Mouse (Mus musculus) intestine, embryonic 15.5 days (tissue): Measurements from ENCODE around the gene Rangap1. TPM values are rescaled to one million over a fixed set of nuclear protein-coding genes. Genes with fewer than 3 reads are reported as not detected.
"Not testable (repeated sequence)": the region's sequence is repeated elsewhere in the genome, so short reads cannot be mapped to it uniquely, and the experiment has no call there.

Experiments
- ATAC-seq: fragments of 200-750 bp; cut with Nextera tagmentation; 2 replicates; pipeline ENCODE4 v1.8.0; 2017; ENCODE audit warnings: moderate TSS enrichment, moderate library complexity
- H3K27ac ChIP-seq: fragments of 300-500 bp; sonication (generic); 2 replicates; pipeline ENCODE4 v1.5.1; 2015; ENCODE audit warnings: mild to moderate bottlenecking, inconsistent platforms
- H3K27me3 ChIP-seq: fragments of 300-500 bp; sonication (generic); replicated peaks from 2 replicates; pipeline ENCODE4 v1.6.1; 2015; ENCODE audit warnings: inconsistent platforms
- H3K36me3 ChIP-seq: fragments of 300-500 bp; sonication (generic); 2 replicates; pipeline ENCODE4 v1.6.1; 2015; ENCODE audit warnings: inconsistent platforms
- H3K4me1 ChIP-seq: fragments of 300-500 bp; sonication (generic); replicated peaks from 2 replicates; pipeline ENCODE4 v1.6.1; 2015; ENCODE audit warnings: inconsistent platforms
- H3K4me2 ChIP-seq: fragments of 300-500 bp; sonication (generic); replicated peaks from 2 replicates; pipeline ENCODE4 v1.6.1; 2015; ENCODE audit warnings: mild to moderate bottlenecking, inconsistent platforms
- H3K4me3 ChIP-seq: fragments of 300-500 bp; sonication (generic); replicated peaks from 2 replicates; pipeline ENCODE4 v1.5.1; 2015; ENCODE audit warnings: inconsistent platforms
- H3K9ac ChIP-seq: fragments of 300-500 bp; sonication (generic); 2 replicates; pipeline ENCODE4 v1.6.1; 2015; ENCODE audit warnings: inconsistent platforms
- H3K9me3 ChIP-seq: fragments of 300-500 bp; sonication (generic); 2 replicates; pipeline ENCODE4 v1.6.1; 2016; ENCODE audit warnings: inconsistent platforms
- WGBS: fragments of 180-500 bp; shearing (Covaris S2); methylation state at CpG from one replicate; pipeline ENCODE4 v1.1.7; 2015; 5-methylcytosine and 5-hydroxymethylcytosine counted together
- polyA plus RNA-seq: library from polyadenylated mRNA; unstranded; fragments of >200 nt; fragmentation: Nextera tagmentation; extraction: Ambion mirVana; gene quantifications from 2 replicates; pipeline ENCODE4 v1.2.1, GENCODE M21; 2015

Rangap1 gene
- polyA plus RNA-seq, 1 experiment from 2014 or later, result 95.0 TPM

DNA sequence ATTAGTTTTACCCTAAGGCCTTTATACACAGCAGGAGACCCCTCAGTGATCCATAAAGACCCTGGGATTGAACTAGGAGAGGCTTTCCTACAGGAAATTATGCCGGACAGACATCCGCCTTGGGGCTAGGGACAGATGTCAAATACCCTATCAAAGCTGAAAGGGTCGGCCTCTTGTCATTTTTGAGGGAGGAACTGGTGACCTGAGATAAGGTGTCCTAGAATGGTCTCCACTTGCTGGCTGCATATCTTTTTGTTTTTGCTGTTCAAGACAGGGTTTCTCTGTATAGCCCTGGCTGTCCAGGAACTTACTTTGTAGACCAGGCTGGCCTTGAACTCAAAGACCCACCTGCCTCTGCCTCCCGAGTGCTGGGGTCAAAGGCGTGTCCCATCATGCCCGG is 19.2 kb upstream of the Rangap1 start:
- Histone ChIP-seq H3K4me1 (0 out of 2 replicates have a peak, but pooled peaks cover 5% of the 10 kb centered on the region), H3K9ac (no peak overlapping the region), H3K4me2 (no peak overlapping the region), H3K27me3 (no peaks in the 10 kb centered on the region), H3K27ac (no peak overlapping the region), H3K36me3 (0 out of 2 replicates have a peak, but pooled peaks cover 7% of the 10 kb centered on the region), H3K9me3 (no peaks in the 10 kb centered on the region), H3K4me3 (no peak overlapping the region)
- no peak for ATAC-seq
- WGBS, result 93% methylated on average over 6 of the region's 6 CpGs

GRCm38 (mm10) chr15:81761959-81762358 is 16.6 kb upstream of the Rangap1 start:
- no peak overlapping the region for H3K27ac ChIP-seq
- 0 out of 2 replicates have a peak, but pooled peaks cover 3% of the 10 kb centered on the region for H3K36me3 ChIP-seq
- H3K27me3 ChIP-seq, result no peaks in the 10 kb centered on the region
- no peak for ATAC-seq
- H3K9ac ChIP-seq, result no peak overlapping the region
- no peak overlapping the region for H3K4me3 ChIP-seq
- no peaks in the 10 kb centered on the region for H3K9me3 ChIP-seq
- 94% methylated on average over 3 of the region's 3 CpGs for WGBS
- 0 out of 2 replicates have a peak, but pooled peaks cover 5% of the 10 kb centered on the region for H3K4me1 ChIP-seq
- H3K4me2 ChIP-seq, result no peak overlapping the region

DNA sequence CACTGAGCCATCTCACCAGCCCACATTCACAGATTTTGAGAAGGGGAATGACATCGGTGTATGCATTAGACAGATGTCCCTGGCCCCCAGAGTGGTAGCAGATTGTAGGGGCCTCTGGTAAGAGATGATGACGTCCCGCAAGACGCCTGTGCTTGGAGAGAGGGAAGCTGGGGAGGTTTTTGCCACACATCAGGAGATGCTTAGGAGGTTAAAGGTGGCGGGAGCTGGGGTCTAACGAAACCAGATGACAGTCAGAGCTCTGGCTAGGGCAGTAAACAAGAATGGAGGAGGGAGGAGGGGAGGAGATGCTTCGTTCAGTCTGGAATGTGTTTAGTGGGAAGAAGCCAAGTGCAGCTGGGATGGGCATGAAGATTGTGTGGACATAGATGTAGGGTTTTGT is 16.1 kb upstream of the Rangap1 start:
- Histone ChIP-seq H3K4me2 (no peak overlapping the region), H3K9ac (no peak overlapping the region), H3K4me1 (0 out of 2 replicates have a peak, but pooled peaks cover 5% of the 10 kb centered on the region), H3K27ac (no peak overlapping the region), H3K27me3 (no peaks in the 10 kb centered on the region), H3K4me3 (no peak overlapping the region), H3K36me3 (0 out of 2 replicates have a peak, but pooled peaks cover 3% of the 10 kb centered on the region), H3K9me3 (no peaks in the 10 kb centered on the region)
- ATAC-seq, result no peak
- WGBS, result 87% methylated on average over 7 of the region's 7 CpGs

DNA sequence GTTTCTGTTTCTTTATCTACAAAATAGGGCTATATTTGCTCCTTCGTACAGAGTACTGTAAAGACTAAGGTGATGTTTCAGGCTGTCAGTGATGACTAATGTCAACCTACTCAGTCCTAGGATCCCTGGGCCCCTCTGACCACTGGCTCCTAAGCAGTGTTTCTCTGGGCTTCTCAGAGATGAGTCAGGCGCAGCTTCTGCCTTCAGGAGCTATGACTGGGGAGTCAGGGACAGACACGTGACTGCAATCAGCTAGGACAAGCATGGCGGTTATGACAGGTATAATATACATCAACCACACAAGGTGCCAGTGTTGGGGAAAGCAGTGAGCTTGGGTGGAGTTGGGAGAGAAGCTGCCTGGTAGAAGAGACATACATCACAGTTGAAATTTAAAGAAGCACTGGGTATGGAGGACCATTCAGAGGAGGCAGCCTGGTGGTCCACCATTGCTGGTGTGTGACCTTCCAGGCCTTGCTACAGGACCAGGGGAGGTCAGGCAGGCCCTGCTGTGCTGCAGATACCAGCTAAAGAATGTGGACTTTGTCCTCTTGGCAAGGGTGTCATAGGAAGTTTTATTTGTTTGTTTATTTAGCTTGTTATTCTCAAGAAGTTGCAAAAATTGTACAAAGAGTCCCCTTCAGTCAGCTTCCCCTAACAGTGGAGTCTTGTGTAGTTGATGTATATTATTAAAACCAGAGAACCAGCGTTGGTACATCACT is 15.2 kb upstream of the Rangap1 start:
- Histone ChIP-seq H3K27ac (no peak overlapping the region), H3K4me2 (no peak overlapping the region), H3K4me1 (0 out of 2 replicates have a peak, but pooled peaks cover 4% of the 10 kb centered on the region), H3K9me3 (no peaks in the 10 kb centered on the region), H3K36me3 (0 out of 2 replicates have a peak, but pooled peaks cover 3% of the 10 kb centered on the region), H3K4me3 (no peak overlapping the region), H3K27me3 (no peaks in the 10 kb centered on the region), H3K9ac (no peak overlapping the region)
- 84% methylated on average over 5 of the region's 5 CpGs for WGBS
- no peak for ATAC-seq

DNA sequence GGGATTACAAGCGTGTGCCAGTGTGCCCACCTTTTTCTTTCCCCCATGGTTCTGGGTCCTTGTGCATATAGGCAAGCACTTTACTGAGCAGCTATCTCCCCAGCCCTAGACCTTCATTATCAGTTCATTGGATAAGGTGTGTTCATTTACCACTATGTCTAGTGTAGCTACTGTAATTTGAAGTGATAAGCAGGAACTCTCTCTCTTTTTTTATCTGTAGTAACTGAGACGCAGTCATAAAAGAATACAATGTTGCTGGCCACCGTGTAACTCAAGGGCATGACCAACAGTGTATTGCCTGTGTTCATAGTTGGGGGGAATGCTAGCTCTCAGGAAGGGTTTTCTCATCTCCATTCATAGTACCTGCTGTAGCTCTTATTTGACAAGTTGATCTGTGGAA is 14.2 kb upstream of the Rangap1 start:
- Histone ChIP-seq H3K27ac (no peak overlapping the region), H3K4me3 (no peak overlapping the region), H3K4me1 (0 out of 2 replicates have a peak, but pooled peaks cover 2% of the 10 kb centered on the region), H3K9me3 (no peaks in the 10 kb centered on the region), H3K4me2 (no peak overlapping the region), H3K9ac (no peak overlapping the region), H3K36me3 (0 out of 2 replicates have a peak, but pooled peaks cover 3% of the 10 kb centered on the region), H3K27me3 (no peaks in the 10 kb centered on the region)
- ATAC-seq, result no peak
- WGBS, result 78% methylated on average over 3 of the region's 3 CpGs

DNA sequence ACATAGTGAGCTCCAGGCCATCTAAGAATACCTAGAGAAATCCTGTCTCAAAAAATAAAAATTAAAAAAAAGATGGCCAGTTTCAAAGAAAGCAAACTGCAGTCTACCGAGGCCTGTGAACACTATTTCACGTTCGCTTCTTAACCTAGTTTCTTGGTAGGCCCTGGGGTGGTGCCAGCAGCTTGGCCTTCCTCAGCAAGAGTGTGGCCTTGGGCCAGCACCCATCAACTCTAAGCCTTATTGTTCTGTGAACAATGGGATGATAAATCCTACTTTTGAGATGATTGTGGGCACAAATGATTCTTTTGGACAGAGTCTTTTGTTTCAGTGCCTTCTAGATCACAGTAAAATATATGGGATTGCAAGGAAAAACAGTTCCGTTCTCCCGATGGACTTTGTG is 13.4 kb upstream of the Rangap1 start:
- Histone ChIP-seq H3K4me3 (no peak overlapping the region), H3K4me1 (0 out of 2 replicates have a peak, but pooled peaks cover 2% of the 10 kb centered on the region), H3K36me3 (0 out of 2 replicates have a peak, but pooled peaks cover 3% of the 10 kb centered on the region), H3K4me2 (no peak overlapping the region), H3K27me3 (no peaks in the 10 kb centered on the region), H3K9me3 (no peaks in the 10 kb centered on the region), H3K9ac (no peak overlapping the region), H3K27ac (no peak overlapping the region)
- ATAC-seq, result no peak
- 90% methylated on average over 5 of the region's 5 CpGs for WGBS

- H3K4me3 ChIP-seq, result no peak overlapping the region
- H3K36me3 ChIP-seq, result 0 out of 2 replicates have a peak, but pooled peaks cover 4% of the 10 kb centered on the region
- WGBS, result 93% methylated on average over 9 of the region's 9 CpGs
- peaks cover 4% of the 10 kb centered on the region; the same call in 1 of the 2 replicates for H3K4me1 ChIP-seq
- no peaks in the 10 kb centered on the region for H3K27me3 ChIP-seq
- no peaks in the 10 kb centered on the region for H3K9me3 ChIP-seq
- H3K9ac ChIP-seq, result no peak overlapping the region
- ATAC-seq, result no peak
- no peak overlapping the region for H3K27ac ChIP-seq
- no peak overlapping the region for H3K4me2 ChIP-seq
Measured at GRCm38 (mm10) chr15:81753669-81754068, 8.3 kb upstream of the Rangap1 start.

DNA sequence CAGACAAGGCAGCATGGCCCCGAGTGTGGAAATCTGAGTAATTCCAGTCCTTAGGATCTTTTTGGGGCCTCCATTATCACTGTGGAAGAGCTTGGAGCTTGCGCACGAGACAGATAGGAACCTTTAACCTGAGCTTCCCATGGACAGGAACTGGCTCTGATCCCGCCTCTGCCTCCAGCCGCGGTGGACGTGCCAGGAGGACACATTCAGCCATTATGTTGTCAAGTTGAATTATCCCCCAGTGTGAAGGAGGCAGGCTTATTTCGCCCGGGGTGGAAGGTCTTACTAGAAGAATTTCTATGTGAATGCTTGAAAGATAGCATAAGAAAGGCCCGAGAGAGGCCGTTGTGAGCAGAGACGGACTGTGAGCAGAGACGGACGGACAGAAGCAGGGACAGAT is 4.4 kb upstream of the Rangap1 start:
- no peak for ATAC-seq

GRCm38 (mm10) chr15:81745601-81746114 is 328 bp upstream of the Rangap1 start:
- Histone ChIP-seq H3K4me2 (peak overlapping the region; percentile 89), H3K36me3 (no peaks in the 10 kb centered on the region), H3K9me3 (no peaks in the 10 kb centered on the region), H3K27me3 (no peaks in the 10 kb centered on the region), H3K4me3 (peak overlapping the region; percentile 93), H3K4me1 (peaks cover 10% of the 10 kb centered on the region), H3K27ac (peak overlapping the region; percentile 92), H3K9ac (peak overlapping the region; percentile 94)
- peak; percentile 70 for ATAC-seq
- WGBS, result 1% methylated on average over 33 of the region's 33 CpGs

More for the DNA sequence above, 4.4 kb upstream of the Rangap1 start:
- Histone ChIP-seq H3K27me3 (no peaks in the 10 kb centered on the region), H3K9ac (no peak overlapping the region), H3K27ac (no peak overlapping the region), H3K36me3 (0 out of 2 replicates have a peak, but pooled peaks cover 4% of the 10 kb centered on the region), H3K4me3 (no peak overlapping the region), H3K9me3 (no peaks in the 10 kb centered on the region), H3K4me2 (no peak overlapping the region), H3K4me1 (peaks cover 7% of the 10 kb centered on the region; the same call in 1 of the 2 replicates)
- 56% methylated on average over 14 of the region's 14 CpGs for WGBS

DNA sequence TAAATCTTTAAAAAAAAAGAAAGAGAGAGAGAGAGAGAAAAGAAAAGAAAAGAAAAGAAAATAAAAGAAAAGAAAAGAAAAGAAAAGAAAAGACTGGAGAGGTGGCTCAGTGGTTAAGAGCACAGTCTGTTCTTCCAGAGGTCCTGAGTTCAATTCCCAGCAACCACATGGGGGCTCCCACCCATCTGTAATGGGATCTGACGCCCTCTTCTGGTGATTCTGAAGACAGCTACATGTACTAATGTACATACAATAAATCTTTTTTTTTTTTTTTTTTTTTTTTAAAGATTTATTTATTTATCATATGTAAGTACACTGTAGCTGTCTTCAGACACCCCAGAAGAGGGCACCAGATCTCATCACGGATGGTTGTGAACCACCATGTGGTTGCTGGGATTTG is 3.0 kb downstream of the Rangap1 start:
- not testable (repeated sequence) for H3K9me3 ChIP-seq, H3K27me3 ChIP-seq, H3K36me3 ChIP-seq, ATAC-seq, H3K27ac ChIP-seq, H3K4me1 ChIP-seq, H3K4me3 ChIP-seq, H3K9ac ChIP-seq, H3K4me2 ChIP-seq
- 28% methylated on average over 2 of the region's 2 CpGs for WGBS

- Histone ChIP-seq H3K9ac (no peak overlapping the region), H3K4me3 (no peak overlapping the region), H3K9me3 (no peaks in the 10 kb centered on the region), H3K36me3 (no peaks in the 10 kb centered on the region), H3K4me1 (peaks cover 3% of the 10 kb centered on the region; the same call in 1 of the 2 replicates), H3K27me3 (no peaks in the 10 kb centered on the region), H3K27ac (no peak overlapping the region), H3K4me2 (no peak overlapping the region)
- WGBS, result 9% methylated on average over 2 of the region's 2 CpGs
- ATAC-seq, result no peak
Measured at GRCm38 (mm10) chr15:81739924-81740323, 5.4 kb downstream of the Rangap1 start.

DNA sequence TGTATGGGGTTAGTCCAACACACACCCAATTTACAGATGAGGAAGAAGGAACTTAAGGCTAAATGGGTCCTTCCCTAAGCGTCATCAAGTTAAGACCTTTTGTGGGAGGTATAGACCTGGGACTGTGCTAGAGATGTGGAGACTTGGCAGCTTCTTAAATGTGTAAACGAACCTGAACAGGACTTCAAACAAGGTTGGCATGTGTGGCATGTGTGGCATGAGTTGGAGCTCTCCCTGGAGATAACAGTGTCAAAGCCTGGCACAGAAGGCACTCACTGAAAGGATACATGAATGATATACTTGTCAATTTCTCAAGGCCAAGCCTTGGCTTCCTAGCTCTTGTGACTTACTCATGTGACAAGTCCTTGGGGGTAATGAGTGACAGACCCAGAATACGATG is 6.0 kb downstream of the Rangap1 start:
- Histone ChIP-seq H3K27me3 (no peaks in the 10 kb centered on the region), H3K4me1 (peaks cover under 1% of the 10 kb centered on the region; the same call in 1 of the 2 replicates), H3K9ac (no peak overlapping the region), H3K4me2 (no peak overlapping the region), H3K4me3 (no peak overlapping the region), H3K9me3 (no peaks in the 10 kb centered on the region), H3K27ac (no peak overlapping the region), H3K36me3 (no peaks in the 10 kb centered on the region)
- 74% methylated on average over 3 of the region's 3 CpGs for WGBS
- no peak for ATAC-seq
